Mouse (Mus musculus): ENCODE measurements around the gene Tmem185a.
"Not testable (repeated sequence)": the region's sequence is repeated elsewhere in the genome, so short reads cannot be mapped to it uniquely, and the experiment has no call there.

Gene Tmem185a

DNA sequence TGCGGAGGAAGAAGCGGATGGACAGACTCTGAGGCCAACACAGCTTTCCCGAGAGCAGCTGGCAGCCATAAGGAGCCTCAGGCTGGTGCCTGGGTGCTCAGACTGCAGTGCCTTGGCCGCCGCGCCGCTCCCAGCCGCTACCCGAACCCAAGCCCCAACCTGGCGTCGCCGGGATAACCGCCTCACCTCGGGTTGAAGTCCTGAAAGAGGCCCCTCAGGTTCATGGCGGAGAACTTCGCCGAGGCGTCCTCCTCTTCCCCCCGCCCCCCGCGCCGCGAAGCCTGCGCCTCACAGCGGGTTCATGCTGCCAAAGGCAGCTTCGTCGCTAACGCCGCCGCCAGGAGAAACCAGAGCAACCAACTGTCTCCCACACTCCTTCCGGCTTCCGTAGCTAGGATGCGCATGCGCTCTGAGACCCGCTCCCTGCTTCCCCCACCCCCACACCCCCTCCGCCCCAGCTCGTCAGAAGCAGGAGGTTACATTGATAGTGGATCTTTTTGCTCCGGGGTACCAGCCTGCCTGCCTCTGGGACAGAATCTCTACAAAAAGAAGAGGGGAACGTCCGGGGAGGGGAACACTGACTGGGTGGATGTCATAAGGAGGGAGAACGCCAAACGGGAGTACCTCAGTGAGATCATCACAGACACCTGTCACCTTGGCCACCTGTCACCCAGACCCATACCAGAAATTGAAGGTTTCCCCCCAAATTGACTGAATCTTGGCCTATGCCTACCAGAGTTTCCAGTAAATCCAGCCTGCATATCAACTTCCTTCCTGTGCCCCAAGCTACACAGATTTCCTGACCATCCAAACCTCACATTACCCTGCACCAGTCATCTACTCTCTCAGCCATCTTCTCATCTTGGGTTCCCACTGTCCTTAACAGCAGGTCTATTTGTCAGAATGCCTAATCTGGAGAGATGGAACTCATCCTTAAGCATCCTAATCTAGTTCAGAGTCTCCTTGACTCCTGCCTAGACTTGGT, at the start of gene Tmem185a:
Gene Tmem185a, minus strand, starts transcription at position 389 of the 985 bp plus-strand sequence.
- peak; percentile 68 for DNase-seq (ENCODE audit: low spot score)

DNA sequence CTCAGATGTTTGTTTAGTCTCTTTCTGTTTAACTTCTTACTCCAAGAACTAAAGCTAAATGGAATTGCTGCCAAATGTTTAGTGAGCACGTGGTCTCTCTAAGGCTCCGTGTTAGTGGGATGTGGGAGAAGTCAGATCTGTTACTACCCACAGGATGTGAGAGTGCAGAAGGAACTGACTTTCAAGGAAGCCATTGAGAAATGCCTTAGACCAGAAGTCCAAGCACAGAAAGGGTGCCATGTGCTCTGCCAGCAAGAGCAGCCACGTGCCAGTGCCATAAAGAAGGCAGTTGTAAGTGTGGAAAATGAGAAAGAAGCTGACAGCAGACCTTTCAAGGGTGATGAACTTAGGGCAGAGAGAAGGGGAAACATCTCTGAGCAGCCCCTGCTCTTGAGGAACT, 37.4 kb upstream of the Tmem185a start:
- DNase-seq (ENCODE audit: low spot score) = not testable (repeated sequence)

DNA sequence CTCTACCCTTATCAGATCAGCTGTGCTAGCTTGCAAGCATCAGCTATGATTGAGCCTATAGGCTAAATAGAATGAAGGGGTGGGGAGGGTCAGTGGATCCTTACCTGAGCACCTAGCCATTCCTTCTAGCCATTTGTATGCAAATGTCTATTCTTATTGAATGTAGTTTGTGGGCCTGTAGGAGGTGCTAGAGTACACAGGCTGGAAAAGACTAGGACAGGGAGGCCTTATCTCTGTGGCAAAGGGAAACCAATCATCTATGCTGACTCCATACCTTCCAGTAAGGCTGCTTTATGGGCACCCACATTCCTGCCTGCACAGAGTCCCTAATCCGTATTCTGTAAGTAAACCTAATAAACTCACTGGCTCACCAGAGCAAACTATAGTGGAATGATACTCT, 10.3 kb upstream of the Tmem185a start:
- DNase-seq (ENCODE audit: low spot score) = not testable (repeated sequence)

- no peak for DNase-seq (ENCODE audit: low spot score)
These were observed 5.2 kb upstream of the Tmem185a start for GRCm38 (mm10) chrX:70482154-70482553.

DNA sequence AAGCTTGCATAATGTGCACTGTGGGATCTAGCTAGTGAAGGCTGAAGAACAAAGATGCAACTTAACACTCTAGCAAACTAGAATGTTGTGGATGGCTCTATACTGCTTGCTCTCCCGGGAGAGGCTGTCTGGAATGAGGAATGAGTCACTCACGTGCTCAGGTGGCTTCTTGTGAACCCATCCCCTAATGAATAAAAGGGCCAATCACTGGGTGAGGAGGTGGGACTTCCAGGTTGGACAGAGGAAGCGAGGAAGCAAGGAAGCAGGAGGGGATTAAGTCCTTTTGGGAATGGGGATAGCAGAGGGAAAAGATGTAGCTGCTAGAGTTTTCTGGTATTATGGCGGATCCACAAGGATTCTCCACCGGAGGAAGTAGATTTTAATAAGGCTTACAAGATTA, 1.7 kb upstream of the Tmem185a start:
- DNase-seq (ENCODE audit: low spot score) = no peak

DNA sequence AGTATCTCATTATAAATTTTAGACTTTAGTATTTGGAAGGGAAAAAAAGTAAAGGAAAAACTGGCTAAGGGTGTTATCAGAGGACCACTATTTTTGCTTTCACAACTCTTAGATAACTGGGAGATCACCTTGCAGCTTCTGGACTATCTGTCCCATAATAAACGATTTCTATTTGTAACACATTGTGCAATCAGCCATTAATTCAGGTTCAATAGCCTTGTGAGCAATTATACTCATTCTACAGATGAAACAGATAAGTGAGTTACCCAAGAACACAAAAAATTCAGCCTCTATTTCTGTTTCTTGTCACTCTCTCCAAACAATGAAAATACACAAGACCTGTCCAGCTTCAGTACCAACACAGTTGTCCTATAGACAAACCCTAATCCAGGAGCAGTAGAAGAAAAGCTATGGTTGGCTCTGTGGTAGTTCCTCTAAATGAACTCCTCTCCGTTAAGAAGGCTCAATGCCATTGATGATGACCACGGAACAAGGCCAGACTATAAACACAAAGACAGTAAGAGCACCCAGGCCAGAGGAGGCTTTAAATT, 1.7 kb downstream of the Tmem185a start:
- no peak for DNase-seq (ENCODE audit: low spot score)

DNA sequence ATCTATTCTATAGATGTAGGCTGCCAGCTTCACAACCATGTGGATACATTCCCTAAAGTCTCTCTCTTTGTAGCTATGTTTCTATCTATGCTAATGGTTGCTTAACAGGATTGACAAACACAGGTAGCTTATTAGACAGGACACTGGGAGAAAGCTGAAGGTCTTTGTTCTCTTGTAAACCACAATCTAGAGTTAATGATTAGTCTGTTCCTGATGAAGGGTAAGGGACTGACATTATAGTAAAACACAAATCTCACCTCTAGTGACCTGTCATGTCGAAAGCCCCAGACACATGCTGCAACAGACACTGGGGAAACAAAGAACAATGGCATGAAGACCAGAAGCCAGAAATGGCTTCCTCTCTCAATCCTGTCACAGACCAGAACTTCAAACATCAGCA, 10.1 kb downstream of the Tmem185a start:
- no peak for DNase-seq (ENCODE audit: low spot score)

- no peak for DNase-seq (ENCODE audit: low spot score)
These were observed 11.5 kb downstream of the Tmem185a start for GRCm38 (mm10) chrX:70465489-70465888.

- DNase-seq (ENCODE audit: low spot score) = no peak
These were observed 13.4 kb downstream of the Tmem185a start for GRCm38 (mm10) chrX:70463621-70464020.

DNA sequence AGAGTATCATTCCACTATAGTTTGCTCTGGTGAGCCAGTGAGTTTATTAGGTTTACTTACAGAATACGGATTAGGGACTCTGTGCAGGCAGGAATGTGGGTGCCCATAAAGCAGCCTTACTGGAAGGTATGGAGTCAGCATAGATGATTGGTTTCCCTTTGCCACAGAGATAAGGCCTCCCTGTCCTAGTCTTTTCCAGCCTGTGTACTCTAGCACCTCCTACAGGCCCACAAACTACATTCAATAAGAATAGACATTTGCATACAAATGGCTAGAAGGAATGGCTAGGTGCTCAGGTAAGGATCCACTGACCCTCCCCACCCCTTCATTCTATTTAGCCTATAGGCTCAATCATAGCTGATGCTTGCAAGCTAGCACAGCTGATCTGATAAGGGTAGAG, 24.6 kb downstream of the Tmem185a start:
- not testable (repeated sequence) for DNase-seq (ENCODE audit: low spot score)

- not testable (repeated sequence) for DNase-seq (ENCODE audit: low spot score)
These were observed 51.5 kb downstream of the Tmem185a start for GRCm38 (mm10) chrX:70425473-70425872.

All from left cerebral cortex, adult 11 months (tissue).